Mouse (Mus musculus): Measurements from ENCODE around the gene Acy3. TPM values are rescaled to one million over a fixed set of nuclear protein-coding genes. Genes with fewer than 3 reads are reported as not detected.

The Acy3 gene
- polyA plus RNA-seq, 1 experiment from 2014 or later = 9.5 TPM

GRCm38 (mm10) chr19:4003112-4003511 is 16.7 kb downstream of the Acy3 start, which contains the start of gene Doc2g:
TSS of gene Doc2g (plus strand) at chr19:4003313.
- Histone ChIP-seq H3K36me3 (peaks cover 35% of the 10 kb centered on the region), H3K4me1 (replicated peaks) (peaks cover 59% of the 10 kb centered on the region), H3K9ac (peak within 1 kb of the TSS; percentile 70), H3K4me3 (peak within 1 kb of the TSS; percentile 27), H3K4me2 (peak within 1 kb of the TSS; percentile 60), H3K9me3 (replicated peaks) (no peaks in the 10 kb centered on the region), H3K27ac (ENCODE audit: poor library complexity, severe bottlenecking) (peak within 1 kb of the TSS; percentile 99), H3K27me3 (replicated peaks) (no peaks in the 10 kb centered on the region)
- peak; percentile 26; the same call in 1 of the 2 replicates for ATAC-seq (ENCODE audit: insufficient number of reproducible peaks, low FRiP score)
- 39% methylated on average over 1 of the region's 1 CpGs for WGBS

- peak overlapping the region; percentile 70 for H3K9ac ChIP-seq
- 68% methylated on average over 12 of the region's 12 CpGs for WGBS
- no peaks in the 10 kb centered on the region for H3K9me3 ChIP-seq (replicated peaks)
- H3K4me3 ChIP-seq = peak overlapping the region; percentile 27
- H3K27ac ChIP-seq (ENCODE audit: poor library complexity, severe bottlenecking) = peak overlapping the region; percentile 99
- no peak for ATAC-seq (ENCODE audit: insufficient number of reproducible peaks, low FRiP score)
- peaks cover 59% of the 10 kb centered on the region for H3K4me1 ChIP-seq (replicated peaks)
- peaks cover 40% of the 10 kb centered on the region for H3K36me3 ChIP-seq
- peak overlapping the region; percentile 60 for H3K4me2 ChIP-seq
- no peaks in the 10 kb centered on the region for H3K27me3 ChIP-seq (replicated peaks)
Measured at GRCm38 (mm10) chr19:4003641-4004040, 17.3 kb downstream of the Acy3 start.

DNA sequence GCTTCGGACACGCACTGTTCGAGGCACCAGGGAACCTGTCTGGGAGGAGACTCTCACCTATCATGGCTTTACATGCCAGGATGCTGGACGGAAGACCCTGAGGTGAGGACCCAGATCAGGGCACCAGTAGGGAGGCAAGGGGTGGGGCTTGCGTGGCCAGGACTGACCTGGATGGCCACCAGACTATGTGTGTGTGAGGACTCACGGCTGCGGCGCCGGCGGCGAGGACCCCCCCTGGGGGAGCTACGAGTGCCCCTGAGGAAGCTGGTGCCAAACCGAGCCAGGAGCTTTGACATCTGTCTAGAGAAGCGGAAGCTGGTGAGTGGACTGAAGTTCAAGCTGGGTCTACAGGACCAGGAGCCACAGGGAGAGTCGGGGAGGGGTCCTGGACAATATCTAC is 18.0 kb downstream of the Acy3 start:
- Histone ChIP-seq H3K27me3 (replicated peaks) (no peaks in the 10 kb centered on the region), H3K9ac (peak overlapping the region; percentile 70; the same call in 1 of the 2 replicates), H3K9me3 (replicated peaks) (no peaks in the 10 kb centered on the region), H3K4me2 (peak overlapping the region; percentile 60), H3K4me1 (replicated peaks) (peaks cover 55% of the 10 kb centered on the region), H3K4me3 (no peak overlapping the region), H3K27ac (ENCODE audit: poor library complexity, severe bottlenecking) (peak overlapping the region; percentile 99), H3K36me3 (peaks cover 47% of the 10 kb centered on the region)
- no peak for ATAC-seq (ENCODE audit: insufficient number of reproducible peaks, low FRiP score)
- WGBS = 75% methylated on average over 15 of the region's 15 CpGs

DNA sequence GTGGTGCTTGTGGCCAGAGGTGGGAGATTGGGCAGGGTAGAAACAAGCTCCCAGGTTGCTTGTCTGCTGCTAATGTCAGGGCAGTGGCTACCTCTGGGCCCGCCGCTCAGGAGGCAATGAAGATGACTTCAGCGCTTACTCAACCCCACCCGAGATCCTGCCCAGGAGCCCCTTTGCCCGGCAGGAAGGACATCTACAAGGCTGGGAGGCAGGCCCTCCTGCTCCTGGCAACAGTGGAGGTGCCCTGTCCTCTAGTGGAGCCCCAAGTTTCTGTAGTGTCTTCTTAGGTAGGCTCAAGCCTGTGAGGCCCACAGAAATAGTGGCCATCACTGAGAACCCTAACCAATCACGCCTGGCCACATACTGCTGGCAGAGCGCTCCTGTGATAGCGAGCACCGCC is 18.7 kb downstream of the Acy3 start:
- Histone ChIP-seq H3K36me3 (peaks cover 54% of the 10 kb centered on the region), H3K4me2 (peak overlapping the region; percentile 6; the same call in 1 of the 2 replicates), H3K9me3 (replicated peaks) (no peaks in the 10 kb centered on the region), H3K4me3 (no peak overlapping the region), H3K27ac (ENCODE audit: poor library complexity, severe bottlenecking) (peak overlapping the region; percentile 11), H3K9ac (peak overlapping the region; percentile 21; the same call in 1 of the 2 replicates), H3K27me3 (replicated peaks) (no peaks in the 10 kb centered on the region), H3K4me1 (replicated peaks) (peaks cover 51% of the 10 kb centered on the region)
- ATAC-seq (ENCODE audit: insufficient number of reproducible peaks, low FRiP score) = no peak
- 83% methylated on average over 9 of the region's 9 CpGs for WGBS

DNA sequence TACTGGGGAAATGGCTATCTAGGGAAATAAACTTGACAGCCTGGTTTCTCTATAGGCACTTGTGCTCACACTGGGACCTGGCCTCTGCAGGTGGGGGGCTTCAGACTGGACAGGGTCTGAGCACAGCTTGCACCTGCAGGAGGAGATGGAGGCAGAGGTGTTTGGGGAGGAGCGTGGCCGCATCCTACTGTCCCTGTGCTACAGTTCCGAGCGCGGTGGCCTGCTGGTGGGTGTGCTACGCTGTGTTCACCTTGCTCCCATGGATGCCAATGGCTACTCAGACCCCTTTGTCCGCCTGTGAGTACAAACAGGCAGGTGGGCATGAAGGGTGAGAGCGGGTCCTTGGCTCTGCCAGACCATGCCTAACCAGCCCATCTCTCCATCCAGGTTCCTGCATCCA is 19.6 kb downstream of the Acy3 start:
- no peak overlapping the region for H3K4me3 ChIP-seq
- H3K9me3 ChIP-seq (replicated peaks) = no peaks in the 10 kb centered on the region
- no peak overlapping the region for H3K4me2 ChIP-seq
- no peaks in the 10 kb centered on the region for H3K27me3 ChIP-seq (replicated peaks)
- WGBS = 88% methylated on average over 8 of the region's 8 CpGs
- ATAC-seq (ENCODE audit: insufficient number of reproducible peaks, low FRiP score) = no peak
- H3K36me3 ChIP-seq = peaks cover 61% of the 10 kb centered on the region
- H3K27ac ChIP-seq (ENCODE audit: poor library complexity, severe bottlenecking) = no peak overlapping the region
- peaks cover 50% of the 10 kb centered on the region for H3K4me1 ChIP-seq (replicated peaks)
- H3K9ac ChIP-seq = no peak overlapping the region

DNA sequence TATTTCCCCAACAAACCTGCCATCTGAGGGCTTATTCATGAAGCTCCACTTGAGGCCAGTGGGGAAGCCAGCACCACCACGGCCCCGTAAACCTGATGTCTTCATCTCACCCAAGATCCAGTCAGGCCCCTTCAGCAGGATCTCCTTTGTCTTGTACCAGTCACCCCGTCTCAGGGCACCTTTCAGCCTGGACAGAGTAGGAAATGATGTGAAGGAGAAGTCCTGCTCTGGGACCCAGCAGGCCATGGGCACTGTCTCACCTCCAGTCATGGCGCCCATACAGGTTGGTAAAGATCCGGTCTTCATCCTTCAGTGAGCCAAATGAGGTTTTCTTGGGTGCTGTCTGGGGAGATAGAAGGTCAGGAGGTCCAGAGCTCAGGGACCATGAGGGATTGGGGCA is 24.7 kb downstream of the Acy3 start:
- Histone ChIP-seq H3K27ac (ENCODE audit: poor library complexity, severe bottlenecking) (no peak overlapping the region), H3K4me2 (peak overlapping the region; percentile 69; the same call in 1 of the 2 replicates), H3K4me3 (no peak overlapping the region), H3K27me3 (replicated peaks) (no peaks in the 10 kb centered on the region), H3K4me1 (replicated peaks) (peaks cover 29% of the 10 kb centered on the region), H3K36me3 (peaks cover 48% of the 10 kb centered on the region), H3K9me3 (replicated peaks) (no peaks in the 10 kb centered on the region), H3K9ac (no peak overlapping the region)
- WGBS = 94% methylated on average over 5 of the region's 5 CpGs
- no peak for ATAC-seq (ENCODE audit: insufficient number of reproducible peaks, low FRiP score)

DNA sequence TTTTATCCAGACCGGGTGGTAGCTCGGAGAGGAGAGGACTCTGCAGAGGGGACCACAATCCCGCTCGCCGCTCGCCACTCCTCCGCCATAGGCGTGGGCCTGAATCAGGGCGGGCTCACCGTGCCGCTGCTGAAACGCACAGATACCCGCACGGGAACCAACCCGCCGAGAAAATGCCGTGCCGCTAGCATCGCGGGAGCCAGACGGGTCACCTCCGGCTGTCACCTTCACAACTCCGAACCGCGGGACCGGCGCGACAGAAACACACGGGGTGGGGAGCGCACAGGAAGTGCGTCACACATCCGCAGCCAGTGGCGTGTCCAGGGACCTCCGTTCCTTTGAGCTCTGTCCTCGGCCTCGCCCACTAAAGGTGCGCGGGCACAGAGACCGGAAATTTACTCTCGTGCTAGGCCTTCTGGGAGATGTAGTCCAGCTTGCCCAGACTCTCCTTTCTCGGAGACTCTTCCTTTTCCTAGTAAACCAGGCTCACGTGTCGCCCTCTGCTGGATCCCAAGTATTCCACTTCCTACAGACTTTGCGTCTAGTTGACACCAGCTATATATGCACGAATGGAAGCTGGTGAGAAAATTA is 26.2 kb downstream of the Acy3 start, which contains the start of gene Ndufv1:
TSS of gene Ndufv1 (minus strand) at position 375 of the 591 bp plus-strand sequence.
- ATAC-seq (ENCODE audit: insufficient number of reproducible peaks, low FRiP score) = peak; percentile 98
- no peaks in the 10 kb centered on the region for H3K9me3 ChIP-seq (replicated peaks)
- peak within 1 kb of the TSS; percentile 53 for H3K27ac ChIP-seq (ENCODE audit: poor library complexity, severe bottlenecking)
- peaks cover 34% of the 10 kb centered on the region for H3K36me3 ChIP-seq
- H3K27me3 ChIP-seq (replicated peaks) = no peaks in the 10 kb centered on the region
- H3K9ac ChIP-seq = peak within 1 kb of the TSS; percentile 84
- peak within 1 kb of the TSS; percentile 69 for H3K4me2 ChIP-seq
- H3K4me3 ChIP-seq = peak within 1 kb of the TSS; percentile 85
- H3K4me1 ChIP-seq (replicated peaks) = peaks cover 28% of the 10 kb centered on the region
- WGBS = under 1% methylated on average over 45 of the region's 45 CpGs

GRCm38 (mm10) chr19:4013066-4013465 is 26.7 kb downstream of the Acy3 start:
- no peaks in the 10 kb centered on the region for H3K27me3 ChIP-seq (replicated peaks)
- peak overlapping the region; percentile 53 for H3K27ac ChIP-seq (ENCODE audit: poor library complexity, severe bottlenecking)
- 8% methylated on average over 9 of the region's 9 CpGs for WGBS
- peaks cover 28% of the 10 kb centered on the region for H3K4me1 ChIP-seq (replicated peaks)
- H3K4me2 ChIP-seq = peak overlapping the region; percentile 55
- H3K9ac ChIP-seq = peak overlapping the region; percentile 38
- peaks cover 28% of the 10 kb centered on the region for H3K36me3 ChIP-seq
- peak; percentile 66 for ATAC-seq (ENCODE audit: insufficient number of reproducible peaks, low FRiP score)
- H3K9me3 ChIP-seq (replicated peaks) = no peaks in the 10 kb centered on the region
- H3K4me3 ChIP-seq = peak overlapping the region; percentile 85

- Histone ChIP-seq H3K27me3 (replicated peaks) (no peaks in the 10 kb centered on the region), H3K4me3 (no peak overlapping the region), H3K27ac (ENCODE audit: poor library complexity, severe bottlenecking) (no peak overlapping the region), H3K36me3 (peaks cover 11% of the 10 kb centered on the region), H3K9me3 (replicated peaks) (no peaks in the 10 kb centered on the region), H3K4me1 (replicated peaks) (peaks cover 28% of the 10 kb centered on the region), H3K9ac (no peak overlapping the region), H3K4me2 (no peak overlapping the region)
- no peak for ATAC-seq (ENCODE audit: insufficient number of reproducible peaks, low FRiP score)
Measured at GRCm38 (mm10) chr19:4014802-4015201, 28.4 kb downstream of the Acy3 start.

DNA sequence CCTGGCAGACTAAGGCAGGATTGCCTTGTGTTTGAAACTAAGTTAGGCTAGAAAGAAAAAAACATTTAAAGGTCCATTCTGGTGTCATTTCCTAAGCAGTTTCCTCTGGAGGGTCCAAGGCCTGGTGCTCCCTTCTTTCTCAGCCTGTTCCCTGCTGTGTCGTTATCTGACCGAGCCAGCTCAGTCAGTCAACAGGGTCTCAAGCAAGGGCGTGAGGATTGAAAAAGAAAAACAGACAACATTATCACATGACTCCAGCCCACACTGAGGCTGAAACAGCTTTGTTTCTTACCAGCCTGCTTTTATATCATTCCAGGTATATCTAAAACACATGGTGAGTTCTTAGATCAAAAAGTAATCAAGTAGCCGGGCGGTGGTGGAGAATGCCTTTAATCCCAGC is 29.3 kb downstream of the Acy3 start:
- no peaks in the 10 kb centered on the region for H3K27me3 ChIP-seq (replicated peaks)
- no peak for ATAC-seq (ENCODE audit: insufficient number of reproducible peaks, low FRiP score)
- H3K36me3 ChIP-seq = peaks cover 4% of the 10 kb centered on the region
- 45% methylated on average over 5 of the region's 5 CpGs for WGBS
- 0 out of 2 replicates have a peak overlapping the region, but pooled peaks have one; percentile 10 for H3K27ac ChIP-seq (ENCODE audit: poor library complexity, severe bottlenecking)
- no peak overlapping the region for H3K4me3 ChIP-seq
- H3K9ac ChIP-seq = no peak overlapping the region; the same call in 1 of the 2 replicates
- H3K4me1 ChIP-seq (replicated peaks) = peaks cover 28% of the 10 kb centered on the region
- no peak overlapping the region for H3K4me2 ChIP-seq
- H3K9me3 ChIP-seq (replicated peaks) = no peaks in the 10 kb centered on the region

- ATAC-seq (ENCODE audit: insufficient number of reproducible peaks, low FRiP score) = no peak
- H3K9ac ChIP-seq = no peak overlapping the region
- peaks cover 15% of the 10 kb centered on the region for H3K4me1 ChIP-seq (replicated peaks)
- H3K4me2 ChIP-seq = no peak overlapping the region
- H3K9me3 ChIP-seq (replicated peaks) = no peaks in the 10 kb centered on the region
- H3K36me3 ChIP-seq = no peaks in the 10 kb centered on the region
- 61% methylated on average over 10 of the region's 10 CpGs for WGBS
- H3K27me3 ChIP-seq (replicated peaks) = no peaks in the 10 kb centered on the region
- H3K4me3 ChIP-seq = no peak overlapping the region
- H3K27ac ChIP-seq (ENCODE audit: poor library complexity, severe bottlenecking) = no peak overlapping the region
Measured at GRCm38 (mm10) chr19:4017921-4018587, 31.7 kb downstream of the Acy3 start.

All from heart, embryonic 12.5 days (tissue).